Mouse (Mus musculus) yolk sac, embryonic 10.5 days (tissue): ENCODE measurements around the gene Ets1.

ENCODE experiments used
- DNase-seq: peaks from one replicate; pipeline ENCODE4 v3.0.0-alpha.2; 2017; ENCODE audit warnings: low spot score

Ets1 gene

GRCm38 (mm10) chr9:32712383-32712910, 76.4 kb downstream of the Ets1 start:
- no peak for DNase-seq

DNA sequence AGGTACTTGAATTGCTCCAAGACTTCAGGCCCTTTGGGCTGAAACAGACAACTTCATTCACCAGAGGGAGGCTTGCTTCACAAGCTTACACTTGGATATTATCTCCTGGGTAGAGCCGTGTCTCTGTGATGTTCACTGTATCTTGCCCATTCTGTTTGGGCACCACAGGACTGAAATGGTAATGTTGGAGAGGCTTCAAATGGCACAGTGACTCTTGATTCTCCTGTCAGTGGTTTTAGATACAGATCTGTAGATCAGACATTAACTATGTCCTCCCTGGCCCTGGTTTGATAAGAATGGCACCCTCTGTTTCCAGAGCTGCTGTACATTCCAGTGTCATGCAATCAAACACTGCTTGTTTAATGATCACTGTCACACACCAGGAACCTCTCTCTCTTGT, 77.1 kb downstream of the Ets1 start:
- DNase-seq: no peak

- no peak for DNase-seq
These were observed 77.8 kb downstream of the Ets1 start for GRCm38 (mm10) chr9:32713790-32714189.

DNA sequence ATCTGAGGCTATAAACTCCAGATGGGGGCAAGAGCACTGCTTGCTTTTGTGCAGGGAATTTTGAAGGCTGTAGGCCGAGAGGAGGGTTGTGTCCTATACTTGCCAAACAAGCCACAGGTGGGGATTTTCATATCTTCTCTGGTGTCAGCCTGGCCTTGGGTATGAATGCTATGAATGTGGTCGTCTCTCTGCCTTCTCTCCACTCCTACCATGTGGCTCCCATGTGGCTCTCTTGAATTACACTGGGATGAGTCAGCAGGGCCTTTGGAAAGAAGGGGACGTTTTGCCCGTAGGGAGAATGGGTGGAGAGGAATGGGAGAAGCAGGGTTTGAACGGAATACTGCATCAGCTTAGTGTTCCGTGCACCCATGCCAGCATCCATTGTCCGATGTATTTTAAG, 78.5 kb downstream of the Ets1 start:
- no peak for DNase-seq

- DNase-seq: no peak
These were observed 79.9 kb downstream of the Ets1 start for GRCm38 (mm10) chr9:32715806-32716466.

DNA sequence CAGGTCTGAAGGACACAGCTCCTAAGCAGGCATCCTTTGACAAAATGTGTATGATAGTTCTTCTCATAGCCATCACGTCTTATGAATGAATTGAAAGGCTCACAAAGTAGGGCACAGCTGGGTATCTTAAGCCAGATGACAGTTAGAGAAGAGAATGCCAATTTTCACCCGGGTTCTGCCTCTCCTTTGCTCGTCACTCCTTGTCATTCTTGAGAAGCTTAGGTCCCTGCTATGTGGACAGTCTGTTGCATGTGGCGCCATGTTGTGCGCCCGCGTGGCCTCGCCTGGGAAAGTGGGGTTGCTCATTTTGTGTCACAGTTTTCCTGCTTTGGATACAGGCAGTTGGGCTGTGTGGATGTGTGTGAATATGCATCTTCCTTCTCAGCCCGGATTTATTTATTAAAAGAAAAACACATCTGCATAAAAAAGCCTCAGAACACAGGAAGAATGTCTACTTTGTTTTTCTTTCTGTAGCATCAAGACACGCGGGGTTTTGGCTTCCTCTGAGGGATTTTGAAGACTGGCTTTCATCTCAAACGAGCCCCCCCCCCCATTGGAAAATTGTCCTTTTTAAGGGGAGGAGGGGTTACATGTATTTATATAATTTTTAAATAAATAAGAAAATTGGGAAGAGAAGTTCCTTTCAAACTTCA, 81.4 kb downstream of the Ets1 start:
- no peak for DNase-seq

GRCm38 (mm10) chr9:32717931-32718820, 82.2 kb downstream of the Ets1 start:
- no peak for DNase-seq

GRCm38 (mm10) chr9:32718868-32719267, 82.8 kb downstream of the Ets1 start:
- no peak for DNase-seq

- DNase-seq: no peak
These were observed 83.9 kb downstream of the Ets1 start for GRCm38 (mm10) chr9:32719941-32720263.

DNA sequence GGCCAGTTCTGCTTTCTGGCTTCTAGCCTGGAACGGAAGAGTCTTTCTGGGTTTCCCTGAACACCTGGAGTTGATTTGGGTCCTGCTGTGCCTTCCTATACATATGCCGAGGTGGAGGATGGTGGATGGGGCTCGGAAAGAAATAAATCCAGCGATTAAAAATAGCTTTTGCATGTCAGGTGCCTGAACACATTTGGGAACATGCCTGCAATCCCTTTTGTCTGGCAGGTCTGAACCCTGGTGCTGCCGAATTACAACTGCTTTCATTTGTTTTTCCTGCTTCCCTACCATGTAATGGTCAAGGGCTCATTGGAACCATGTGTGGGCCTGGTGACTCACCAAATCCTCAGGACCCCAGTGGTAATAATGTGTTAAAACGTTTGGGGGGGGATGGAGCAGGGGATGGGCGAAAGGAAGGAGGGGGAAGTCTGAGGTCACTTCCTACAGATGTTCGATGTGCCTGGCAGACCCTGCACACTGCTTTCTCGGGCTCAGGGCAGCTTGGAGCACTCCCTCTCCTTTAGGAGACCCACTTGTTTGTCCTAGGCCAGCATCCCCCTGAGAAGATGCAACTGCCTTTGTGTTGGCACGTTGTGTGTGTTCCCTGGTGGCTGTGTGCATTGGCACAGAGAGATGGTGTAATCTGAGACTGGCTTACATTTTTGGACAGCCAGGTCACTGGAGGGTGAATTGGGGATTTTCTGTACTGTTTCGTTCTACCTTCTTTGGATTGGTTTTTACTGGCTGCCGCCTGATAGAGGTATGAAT, 84.4 kb downstream of the Ets1 start:
- no peak for DNase-seq

GRCm38 (mm10) chr9:32721081-32721480, 85.1 kb downstream of the Ets1 start:
- no peak for DNase-seq

GRCm38 (mm10) chr9:32722205-32722604, 86.2 kb downstream of the Ets1 start:
- DNase-seq: no peak

DNA sequence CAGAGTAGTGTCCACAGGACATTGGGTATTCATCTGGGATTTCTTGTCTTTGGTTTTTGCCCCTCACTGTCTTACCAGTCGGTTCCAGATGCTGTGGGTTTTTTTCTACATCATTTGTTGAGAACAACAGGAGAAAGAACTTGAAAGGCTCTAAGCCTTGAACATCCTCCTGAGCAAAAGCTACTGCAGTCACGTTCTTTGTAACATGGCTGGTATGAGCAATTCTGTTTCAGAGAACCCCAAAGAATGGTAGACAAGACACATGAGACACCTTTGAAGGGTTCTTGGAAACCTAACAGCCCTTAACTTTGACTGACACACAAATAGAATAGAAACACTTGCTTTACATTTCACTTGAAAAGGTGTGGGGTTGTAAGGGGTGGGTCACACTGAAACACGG, 86.9 kb downstream of the Ets1 start:
- no peak for DNase-seq

GRCm38 (mm10) chr9:32724131-32724825, 88.3 kb downstream of the Ets1 start:
- no peak for DNase-seq

DNA sequence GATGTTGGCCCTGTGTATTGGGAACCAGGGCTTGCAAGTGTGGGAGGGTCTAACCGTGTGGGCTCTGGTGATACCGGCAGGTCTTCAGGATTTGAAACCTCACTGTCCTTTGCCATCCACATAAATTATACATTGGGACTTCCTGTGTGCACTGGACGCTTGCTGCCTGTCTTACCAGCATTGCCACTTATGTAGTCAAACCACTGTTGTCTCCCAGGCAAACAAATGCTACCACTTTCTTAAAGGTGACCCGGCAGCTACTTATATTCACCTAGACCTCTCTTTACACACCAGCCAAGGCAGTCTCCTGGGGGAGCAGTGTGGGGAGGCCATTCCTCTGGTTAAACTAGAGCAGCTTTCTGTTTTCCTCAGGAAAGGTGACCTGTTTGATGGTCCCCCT, 89.9 kb downstream of the Ets1 start:
- no peak for DNase-seq

DNA sequence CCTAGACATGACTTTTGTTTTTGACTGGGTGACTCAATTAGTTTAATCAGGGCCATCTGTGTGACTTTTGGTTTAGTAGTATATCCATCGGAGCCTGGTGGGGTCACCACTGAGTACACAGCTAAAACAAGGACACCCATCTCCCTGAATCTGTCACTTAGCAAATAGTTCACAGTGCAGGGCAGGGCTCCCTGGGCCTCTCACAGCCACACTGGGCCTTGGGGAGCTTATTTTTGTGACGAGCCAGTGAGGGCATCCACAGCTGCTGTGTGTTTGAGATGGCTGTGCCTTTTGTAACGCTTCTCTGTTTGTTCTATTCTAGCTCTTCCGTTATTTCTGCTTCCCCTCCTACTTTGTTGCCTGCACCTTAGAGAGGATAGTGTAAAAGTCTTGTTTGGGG, 90.6 kb downstream of the Ets1 start:
- no peak for DNase-seq

GRCm38 (mm10) chr9:32727058-32727457, 91.0 kb downstream of the Ets1 start:
- DNase-seq: no peak

- DNase-seq: no peak
These were observed 92.3 kb downstream of the Ets1 start for GRCm38 (mm10) chr9:32728306-32728705.

- DNase-seq: no peak
These were observed 92.8 kb downstream of the Ets1 start for GRCm38 (mm10) chr9:32728806-32729205.

- DNase-seq: no peak
These were observed 93.2 kb downstream of the Ets1 start for GRCm38 (mm10) chr9:32729207-32729606.

DNA sequence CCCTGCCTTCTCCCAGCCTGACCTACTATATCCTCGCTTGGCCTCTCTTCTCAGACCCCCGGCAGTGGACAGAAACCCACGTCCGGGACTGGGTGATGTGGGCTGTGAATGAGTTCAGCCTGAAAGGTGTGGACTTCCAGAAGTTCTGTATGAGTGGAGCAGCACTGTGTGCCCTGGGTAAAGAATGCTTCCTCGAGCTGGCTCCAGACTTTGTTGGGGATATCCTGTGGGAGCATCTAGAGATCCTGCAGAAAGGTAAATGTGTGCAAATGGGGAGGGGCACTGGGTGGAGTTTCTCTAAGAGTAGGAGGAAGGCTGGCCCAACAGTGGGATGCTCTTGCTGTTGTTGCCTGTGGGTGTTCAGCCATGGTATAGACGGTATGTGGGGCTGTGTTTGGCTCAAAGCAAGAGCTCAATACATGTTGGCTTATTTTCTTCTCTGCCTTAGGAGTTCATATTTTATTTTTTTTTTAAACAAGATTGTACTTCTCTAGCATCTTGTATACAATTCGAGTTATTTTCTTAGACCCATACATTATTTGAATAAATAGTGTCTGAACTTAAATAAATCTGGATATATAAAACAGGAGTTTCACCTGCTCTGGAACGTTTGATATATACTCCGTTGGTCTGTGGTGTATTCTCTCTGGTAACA, 94.1 kb downstream of the Ets1 start:
- DNase-seq: no peak
